Mouse (Mus musculus) liver, embryonic 16.5 days (tissue): ENCODE data around the gene Gpd2. TPM values are rescaled to one million over a fixed set of nuclear protein-coding genes. Genes with fewer than 3 reads are reported as not detected.

Experiments
- ATAC-seq: fragments of 200-750 bp; cut with Nextera tagmentation; 2 replicates; pipeline ENCODE4 v1.8.0; 2017; ENCODE audit warnings: low read depth, mild to moderate bottlenecking, moderate number of reproducible peaks, moderate library complexity
- H3K27ac ChIP-seq: fragments of 300-500 bp; sonication (generic); 2 replicates; pipeline ENCODE4 v1.5.1; 2014; ENCODE audit warnings: mild to moderate bottlenecking, low read length
- H3K27me3 ChIP-seq: fragments of 300-500 bp; sonication (generic); 2 replicates; pipeline ENCODE4 v1.6.1; 2014; ENCODE audit warnings: low read depth, low read length, mixed read lengths; ENCODE audit not compliant: control insufficient read depth, insufficient read depth
- H3K36me3 ChIP-seq: fragments of 300-500 bp; sonication (generic); 2 replicates; pipeline ENCODE4 v1.6.1; 2014; ENCODE audit warnings: mild to moderate bottlenecking; ENCODE audit not compliant: control insufficient read depth, insufficient read depth
- H3K4me1 ChIP-seq: fragments of 300-500 bp; sonication (generic); 2 replicates; pipeline ENCODE4 v1.6.1; 2014; ENCODE audit warnings: low read depth, low read length, mixed read lengths; ENCODE audit not compliant: control insufficient read depth
- H3K4me2 ChIP-seq: fragments of 300-500 bp; sonication (generic); 2 replicates; pipeline ENCODE4 v1.6.1; 2014; ENCODE audit warnings: low read depth, low read length, mixed read lengths
- H3K4me3 ChIP-seq: fragments of 300-500 bp; sonication (generic); 2 replicates; pipeline ENCODE4 v1.5.1; 2014; ENCODE audit warnings: low read depth, mild to moderate bottlenecking, low read length
- H3K9ac ChIP-seq: fragments of 300-500 bp; sonication (generic); 2 replicates; pipeline ENCODE4 v1.6.1; 2014; ENCODE audit warnings: low read depth, low read length
- H3K9me3 ChIP-seq: fragments of 300-500 bp; sonication (generic); replicated peaks from 2 replicates; pipeline ENCODE4 v1.6.1; 2016; ENCODE audit warnings: low read length; ENCODE audit not compliant: control insufficient read depth
- WGBS: fragments of 180-500 bp; shearing (Covaris S2); extraction: QIAGEN DNeasy Blood & Tissue Kit; methylation state at CpG from one replicate; pipeline ENCODE4 v1.1.7; 2014; ENCODE audit not compliant: insufficient replicate concordance; 5-methylcytosine and 5-hydroxymethylcytosine counted together
- polyA plus RNA-seq: library from polyadenylated mRNA; unstranded; fragments of >200 nt; fragmentation: Nextera tagmentation; extraction: Ambion mirVana; gene quantifications from 2 replicates; pipeline ENCODE4 v1.2.1, GENCODE M21; 2015

Gpd2 gene
- polyA plus RNA-seq, 1 experiment from 2014 or later: 5.9 TPM

GRCm38 (mm10) chr2:57280190-57280723 lies 42.8 kb downstream of the Gpd2 start:
- no peak overlapping the region for H3K4me3 ChIP-seq
- H3K9me3 ChIP-seq: no peaks in the 10 kb centered on the region
- WGBS: 77% methylated on average over 10 of the region's 10 CpGs
- no peak overlapping the region for H3K4me2 ChIP-seq
- H3K36me3 ChIP-seq: no peaks in the 10 kb centered on the region
- H3K27me3 ChIP-seq: no peaks in the 10 kb centered on the region
- ATAC-seq: no peak
- H3K27ac ChIP-seq: no peak overlapping the region
- H3K4me1 ChIP-seq: no peaks in the 10 kb centered on the region
- no peak overlapping the region for H3K9ac ChIP-seq

GRCm38 (mm10) chr2:57283791-57284190 lies 46.4 kb downstream of the Gpd2 start:
- ATAC-seq: no peak
- Histone ChIP-seq H3K9ac (no peak overlapping the region), H3K27me3 (no peaks in the 10 kb centered on the region), H3K9me3 (no peaks in the 10 kb centered on the region), H3K4me1 (no peaks in the 10 kb centered on the region), H3K4me2 (no peak overlapping the region), H3K27ac (no peak overlapping the region), H3K36me3 (no peaks in the 10 kb centered on the region), H3K4me3 (no peak overlapping the region)
- WGBS: 74% methylated on average over 7 of the region's 7 CpGs

GRCm38 (mm10) chr2:57285197-57285596 lies 47.8 kb downstream of the Gpd2 start:
- no peaks in the 10 kb centered on the region for H3K4me1 ChIP-seq
- H3K4me3 ChIP-seq: no peak overlapping the region
- H3K4me2 ChIP-seq: no peak overlapping the region
- no peak overlapping the region for H3K27ac ChIP-seq
- no peaks in the 10 kb centered on the region for H3K27me3 ChIP-seq
- WGBS: 72% methylated on average over 4 of the region's 4 CpGs
- no peaks in the 10 kb centered on the region for H3K36me3 ChIP-seq
- no peaks in the 10 kb centered on the region for H3K9me3 ChIP-seq
- no peak overlapping the region for H3K9ac ChIP-seq
- ATAC-seq: no peak

GRCm38 (mm10) chr2:57287986-57288385 lies 50.6 kb downstream of the Gpd2 start:
- WGBS: 49% methylated on average over 1 of the region's 1 CpGs

GRCm38 (mm10) chr2:57293571-57293970 lies 56.1 kb downstream of the Gpd2 start:
- 77% methylated on average over 2 of the region's 2 CpGs for WGBS
- H3K36me3 ChIP-seq: no peaks in the 10 kb centered on the region

More at GRCm38 (mm10) chr2:57287986-57288385, 50.6 kb downstream of the Gpd2 start:
- no peak for ATAC-seq
- no peaks in the 10 kb centered on the region for H3K9me3 ChIP-seq
- no peaks in the 10 kb centered on the region for H3K4me1 ChIP-seq
- H3K27ac ChIP-seq: no peak overlapping the region
- no peaks in the 10 kb centered on the region for H3K27me3 ChIP-seq
- no peak overlapping the region for H3K4me3 ChIP-seq
- no peak overlapping the region for H3K9ac ChIP-seq
- H3K36me3 ChIP-seq: no peaks in the 10 kb centered on the region
- H3K4me2 ChIP-seq: no peak overlapping the region

GRCm38 (mm10) chr2:57296069-57296468 lies 58.6 kb downstream of the Gpd2 start:
- Histone ChIP-seq H3K27ac (no peak overlapping the region), H3K4me3 (no peak overlapping the region), H3K27me3 (no peaks in the 10 kb centered on the region), H3K4me1 (no peaks in the 10 kb centered on the region), H3K9ac (no peak overlapping the region), H3K9me3 (no peaks in the 10 kb centered on the region), H3K4me2 (no peak overlapping the region), H3K36me3 (no peaks in the 10 kb centered on the region)
- whole genome bisulfite sequencing: 23% methylated on average over 4 of the region's 4 CpGs
- no peak for ATAC-seq

More at GRCm38 (mm10) chr2:57293571-57293970, 56.1 kb downstream of the Gpd2 start:
- Histone ChIP-seq H3K4me1 (no peaks in the 10 kb centered on the region), H3K27me3 (no peaks in the 10 kb centered on the region), H3K4me3 (no peak overlapping the region), H3K9me3 (no peaks in the 10 kb centered on the region), H3K4me2 (no peak overlapping the region), H3K27ac (no peak overlapping the region), H3K9ac (no peak overlapping the region)
- no peak for ATAC-seq

GRCm38 (mm10) chr2:57297226-57297625 lies 59.8 kb downstream of the Gpd2 start:
- 69% methylated on average over 4 of the region's 4 CpGs for WGBS
- no peak for ATAC-seq
- no peaks in the 10 kb centered on the region for H3K4me1 ChIP-seq
- H3K27me3 ChIP-seq: no peaks in the 10 kb centered on the region
- H3K9ac ChIP-seq: no peak overlapping the region
- no peaks in the 10 kb centered on the region for H3K9me3 ChIP-seq
- H3K27ac ChIP-seq: no peak overlapping the region
- no peaks in the 10 kb centered on the region for H3K36me3 ChIP-seq
- H3K4me2 ChIP-seq: no peak overlapping the region
- no peak overlapping the region for H3K4me3 ChIP-seq

- H3K4me3 ChIP-seq: no peak overlapping the region
- no peak overlapping the region for H3K9ac ChIP-seq
- no peaks in the 10 kb centered on the region for H3K36me3 ChIP-seq
- WGBS: 29% methylated on average over 3 of the region's 3 CpGs
- no peaks in the 10 kb centered on the region for H3K4me1 ChIP-seq
- ATAC-seq: no peak
- no peaks in the 10 kb centered on the region for H3K9me3 ChIP-seq
- no peaks in the 10 kb centered on the region for H3K27me3 ChIP-seq
- no peak overlapping the region for H3K4me2 ChIP-seq
- H3K27ac ChIP-seq: no peak overlapping the region
Observed at GRCm38 (mm10) chr2:57301539-57301938, 64.1 kb downstream of the Gpd2 start.

- H3K9ac ChIP-seq: no peak overlapping the region
- H3K4me2 ChIP-seq: no peak overlapping the region
- no peak for ATAC-seq
- no peak overlapping the region for H3K27ac ChIP-seq
- H3K9me3 ChIP-seq: no peaks in the 10 kb centered on the region
- 83% methylated on average over 4 of the region's 4 CpGs for WGBS
- no peak overlapping the region for H3K4me3 ChIP-seq
- H3K27me3 ChIP-seq: no peaks in the 10 kb centered on the region
- H3K4me1 ChIP-seq: no peaks in the 10 kb centered on the region
- H3K36me3 ChIP-seq: no peaks in the 10 kb centered on the region
Observed at GRCm38 (mm10) chr2:57304212-57304611, 66.8 kb downstream of the Gpd2 start.
